Mouse (Mus musculus): ENCODE data around the gene Olfr585. TPM values are rescaled to one million over a fixed set of nuclear protein-coding genes. Genes with fewer than 3 reads are reported as not detected.

Gene Olfr585
- polyA plus RNA-seq (2015; fragmentation: Nextera tagmentation; extraction: Ambion mirVana), result not detected in 2 replicates

DNA sequence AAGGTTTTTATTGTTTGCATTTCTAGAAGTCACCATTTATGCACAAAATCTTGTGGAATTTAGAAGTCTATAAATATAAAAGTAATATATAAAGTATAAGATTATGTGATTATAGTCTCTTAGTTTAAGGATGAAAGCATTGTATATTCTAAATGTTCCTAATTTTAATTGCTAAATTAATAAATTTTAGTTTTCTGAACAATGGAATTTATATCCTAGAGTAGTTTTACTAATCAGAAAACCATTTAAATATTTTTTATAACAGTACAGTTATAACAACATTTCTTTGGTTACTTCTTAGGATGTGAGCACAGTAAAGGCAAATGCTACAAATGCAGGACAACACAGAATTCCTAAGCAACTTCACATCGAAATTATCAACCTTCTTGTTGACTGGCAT is at the start of gene Olfr585:
Gene Olfr585, plus strand, starts transcription at position 301 of the 400 bp plus-strand sequence.
- 75% methylated on average over 1 of the region's 1 CpGs for WGBS
- no peaks in the 10 kb centered on the region for H3K9me3 ChIP-seq (replicated peaks)
- ATAC-seq (replicated peaks; ENCODE audit: insufficient number of reproducible peaks, insufficient read depth, low FRiP score, low read depth), result no peak
- no peak within 1 kb of the TSS for H3K9ac ChIP-seq
- no peaks in the 10 kb centered on the region for H3K27me3 ChIP-seq
- no peak within 1 kb of the TSS for H3K4me3 ChIP-seq
- H3K4me1 ChIP-seq (replicated peaks), result no peaks in the 10 kb centered on the region
- no peak within 1 kb of the TSS for H3K27ac ChIP-seq
- H3K36me3 ChIP-seq, result no peaks in the 10 kb centered on the region
- H3K4me2 ChIP-seq, result no peak within 1 kb of the TSS

DNA sequence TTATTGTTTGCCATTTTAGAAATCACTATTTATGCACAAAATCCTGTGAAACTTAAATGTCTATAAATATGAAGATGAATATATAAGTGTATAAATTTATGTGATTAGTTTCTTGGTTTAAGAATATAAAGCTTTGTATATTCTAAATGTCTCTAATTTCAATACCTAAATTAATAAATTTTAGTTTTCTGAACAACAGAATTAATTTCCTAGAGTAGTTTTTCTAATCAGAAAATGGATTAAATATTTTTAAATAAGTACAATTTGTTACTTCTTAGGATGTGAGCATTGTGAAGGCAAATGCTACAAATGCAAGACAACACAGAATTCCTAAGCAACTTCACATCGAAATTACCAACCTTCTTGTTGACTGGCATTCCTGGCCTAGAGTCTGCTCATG is 46.5 kb upstream of the Olfr585 start, which contains the start of gene Olfr583:
Gene Olfr583, plus strand, starts transcription at position 301 of the 400 bp plus-strand sequence.
- no peaks in the 10 kb centered on the region for H3K9me3 ChIP-seq (replicated peaks)
- no peak within 1 kb of the TSS for H3K4me2 ChIP-seq
- H3K4me1 ChIP-seq (replicated peaks), result no peaks in the 10 kb centered on the region
- H3K27ac ChIP-seq, result no peak within 1 kb of the TSS
- no peak for ATAC-seq (replicated peaks; ENCODE audit: insufficient number of reproducible peaks, insufficient read depth, low FRiP score, low read depth)
- H3K4me3 ChIP-seq, result no peak within 1 kb of the TSS
- H3K36me3 ChIP-seq, result no peaks in the 10 kb centered on the region
- H3K9ac ChIP-seq, result no peak within 1 kb of the TSS
- 80% methylated on average over 1 of the region's 1 CpGs for WGBS
- H3K27me3 ChIP-seq, result no peaks in the 10 kb centered on the region

DNA sequence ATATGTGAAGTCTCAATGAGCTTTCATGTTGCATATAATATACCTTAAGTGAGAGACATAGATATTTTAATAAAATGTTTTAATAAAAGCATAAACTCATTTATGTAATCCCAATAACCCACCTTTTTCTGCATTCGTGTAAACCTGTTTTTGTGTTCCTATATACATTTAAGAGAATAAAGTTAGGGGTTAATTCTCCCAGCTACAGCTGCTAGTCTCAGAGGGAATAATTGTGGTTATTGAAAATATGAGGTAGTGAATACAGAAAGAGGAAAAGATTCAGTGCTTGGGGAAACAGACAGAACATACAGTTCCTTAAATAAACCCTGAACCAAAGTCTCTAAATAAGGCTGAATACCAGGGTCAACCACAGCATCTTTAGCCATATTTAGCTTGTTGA is 15.9 kb upstream of the Olfr585 start, which contains the start of gene Olfr584:
Gene Olfr584, plus strand, starts transcription at position 301 of the 400 bp plus-strand sequence.
- Histone ChIP-seq H3K27ac (no peak within 1 kb of the TSS), H3K9ac (no peak within 1 kb of the TSS), H3K36me3 (no peaks in the 10 kb centered on the region), H3K4me2 (no peak within 1 kb of the TSS), H3K4me3 (no peak within 1 kb of the TSS), H3K4me1 (replicated peaks) (no peaks in the 10 kb centered on the region), H3K27me3 (no peaks in the 10 kb centered on the region), H3K9me3 (replicated peaks) (no peaks in the 10 kb centered on the region)
- no peak for ATAC-seq (replicated peaks; ENCODE audit: insufficient number of reproducible peaks, insufficient read depth, low FRiP score, low read depth)
- WGBS, result 71% methylated on average over 1 of the region's 1 CpGs

DNA sequence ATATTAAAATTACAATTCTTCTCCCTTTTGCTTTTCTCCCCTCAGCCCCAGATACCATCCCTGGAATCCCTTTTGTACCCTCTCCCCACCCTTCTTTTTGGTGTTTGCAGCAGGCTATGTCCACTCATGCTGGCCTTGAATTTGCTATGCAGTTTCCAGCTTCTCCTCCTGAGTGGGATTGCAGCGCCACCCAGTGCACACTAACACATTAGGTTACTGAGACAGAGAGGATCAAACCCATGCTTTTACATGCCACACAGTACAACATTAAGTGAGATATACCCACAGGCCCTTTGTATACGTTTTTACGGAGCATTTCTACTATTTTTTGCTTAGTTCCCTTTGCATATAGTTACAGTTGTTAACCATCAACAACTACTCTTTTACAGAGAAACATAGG is 21.9 kb downstream of the Olfr585 start:
- no peaks in the 10 kb centered on the region for H3K27me3 ChIP-seq
- no peaks in the 10 kb centered on the region for H3K4me1 ChIP-seq (replicated peaks)
- H3K36me3 ChIP-seq, result no peaks in the 10 kb centered on the region
- whole genome bisulfite sequencing, result 46% methylated on average over 3 of the region's 3 CpGs
- H3K4me2 ChIP-seq, result no peak overlapping the region
- ATAC-seq (replicated peaks; ENCODE audit: insufficient number of reproducible peaks, insufficient read depth, low FRiP score, low read depth), result no peak
- no peak overlapping the region for H3K27ac ChIP-seq
- H3K9me3 ChIP-seq (replicated peaks), result no peaks in the 10 kb centered on the region
- no peak overlapping the region for H3K4me3 ChIP-seq
- H3K9ac ChIP-seq, result no peak overlapping the region

DNA sequence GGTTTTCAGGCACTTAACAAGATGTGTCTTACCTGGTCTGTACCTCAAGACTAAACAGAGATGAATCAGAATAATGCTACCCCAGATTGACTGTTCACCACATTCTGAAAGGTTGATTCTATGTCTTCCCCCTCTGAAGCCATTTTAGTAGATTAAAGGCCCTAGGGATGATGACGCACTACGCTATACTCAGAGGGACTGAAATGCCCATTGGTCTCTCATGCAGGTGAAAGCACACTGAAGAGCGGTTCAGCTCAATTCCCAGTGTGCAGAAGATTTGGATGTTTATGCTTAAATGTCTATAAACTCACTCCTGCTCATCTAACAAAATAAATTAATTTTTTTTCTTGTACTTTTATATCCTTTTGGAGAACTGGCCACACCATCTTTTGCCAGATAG is 28.0 kb downstream of the Olfr585 start, which contains the start of gene Olfr586:
Gene Olfr586, minus strand, starts transcription at position 101 of the 400 bp plus-strand sequence.
- no peaks in the 10 kb centered on the region for H3K9me3 ChIP-seq (replicated peaks)
- 90% methylated on average over 3 of the region's 3 CpGs for WGBS
- no peaks in the 10 kb centered on the region for H3K36me3 ChIP-seq

DNA sequence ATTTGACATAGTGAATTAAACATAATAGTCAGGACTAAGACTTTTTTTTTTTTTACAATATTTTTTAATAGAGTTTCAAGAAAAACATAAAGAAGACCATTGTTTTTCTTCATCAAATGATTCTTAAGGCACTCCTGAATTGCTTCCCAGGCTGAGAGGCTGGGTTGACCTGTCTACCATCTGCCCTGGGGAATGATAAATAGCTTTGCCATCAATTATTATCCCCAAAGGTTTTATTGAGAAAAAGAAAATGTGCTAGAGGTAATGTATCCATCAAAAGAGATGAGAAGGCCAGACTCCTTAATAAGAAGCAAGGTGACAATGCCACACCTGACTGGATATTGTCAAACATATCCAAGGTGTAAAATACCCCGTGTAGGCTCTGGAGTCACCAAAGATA is 43.1 kb downstream of the Olfr585 start, which contains the start of gene Olfr588-ps1:
Gene Olfr588-ps1, plus strand, starts transcription at position 301 of the 400 bp plus-strand sequence.
- Histone ChIP-seq H3K9me3 (replicated peaks) (no peaks in the 10 kb centered on the region), H3K4me1 (replicated peaks) (no peaks in the 10 kb centered on the region), H3K4me2 (no peak within 1 kb of the TSS), H3K36me3 (no peaks in the 10 kb centered on the region), H3K27me3 (no peaks in the 10 kb centered on the region), H3K4me3 (no peak within 1 kb of the TSS), H3K27ac (no peak within 1 kb of the TSS), H3K9ac (no peak within 1 kb of the TSS)
- 74% methylated on average over 1 of the region's 1 CpGs for WGBS
- no peak for ATAC-seq (replicated peaks; ENCODE audit: insufficient number of reproducible peaks, insufficient read depth, low FRiP score, low read depth)

More for the DNA sequence above, 28.0 kb downstream of the Olfr585 start, which contains the start of gene Olfr586:
- Histone ChIP-seq H3K4me2 (no peak within 1 kb of the TSS), H3K27ac (no peak within 1 kb of the TSS), H3K9ac (no peak within 1 kb of the TSS), H3K4me3 (no peak within 1 kb of the TSS), H3K4me1 (replicated peaks) (no peaks in the 10 kb centered on the region), H3K27me3 (no peaks in the 10 kb centered on the region)
- no peak for ATAC-seq (replicated peaks; ENCODE audit: insufficient number of reproducible peaks, insufficient read depth, low FRiP score, low read depth)

Other genes starting within 250 kb of the Olfr585 start
- not detected in 2 replicates for gene Olfr566, start 239.0 kb upstream of the Olfr585 start, polyA plus RNA-seq (2015; fragmentation: Nextera tagmentation; extraction: Ambion mirVana)
- not detected in 2 replicates for gene Olfr568, start 220.6 kb upstream of the Olfr585 start, polyA plus RNA-seq (2015; fragmentation: Nextera tagmentation; extraction: Ambion mirVana)
- not detected in 2 replicates for gene Olfr569, start 206.8 kb upstream of the Olfr585 start, polyA plus RNA-seq (2015; fragmentation: Nextera tagmentation; extraction: Ambion mirVana)
- not detected in 2 replicates for gene Olfr570, start 203.1 kb upstream of the Olfr585 start, polyA plus RNA-seq (2015; fragmentation: Nextera tagmentation; extraction: Ambion mirVana)
- not detected in 2 replicates for gene Olfr571, start 180.2 kb upstream of the Olfr585 start, polyA plus RNA-seq (2015; fragmentation: Nextera tagmentation; extraction: Ambion mirVana)
- not detected in 2 replicates for gene Olfr572, start 173.3 kb upstream of the Olfr585 start, polyA plus RNA-seq (2015; fragmentation: Nextera tagmentation; extraction: Ambion mirVana)
- gene Olfr573-ps1, start 155.1 kb upstream of the Olfr585 start, polyA plus RNA-seq (2015; fragmentation: Nextera tagmentation; extraction: Ambion mirVana), result not detected in 2 replicates
- gene Olfr574, start 149.3 kb upstream of the Olfr585 start, polyA plus RNA-seq (2015; fragmentation: Nextera tagmentation; extraction: Ambion mirVana), result not detected in 2 replicates
- not detected in 2 replicates for gene Olfr575, start 138.9 kb upstream of the Olfr585 start, polyA plus RNA-seq (2015; fragmentation: Nextera tagmentation; extraction: Ambion mirVana)
- not detected in 2 replicates for gene Olfr576, start 135.1 kb upstream of the Olfr585 start, polyA plus RNA-seq (2015; fragmentation: Nextera tagmentation; extraction: Ambion mirVana)
- not detected in 2 replicates for gene Olfr577, start 121.8 kb upstream of the Olfr585 start, polyA plus RNA-seq (2015; fragmentation: Nextera tagmentation; extraction: Ambion mirVana)
- gene Olfr578, start 108.4 kb upstream of the Olfr585 start, polyA plus RNA-seq (2015; fragmentation: Nextera tagmentation; extraction: Ambion mirVana), result not detected in 2 replicates
- gene Olfr582, start 59.7 kb upstream of the Olfr585 start, polyA plus RNA-seq (2015; fragmentation: Nextera tagmentation; extraction: Ambion mirVana), result not detected in 2 replicates
- gene Olfr583, start 46.4 kb upstream of the Olfr585 start, polyA plus RNA-seq (2015; fragmentation: Nextera tagmentation; extraction: Ambion mirVana), result not detected in 2 replicates
- not detected in 2 replicates for gene Olfr584, start 15.8 kb upstream of the Olfr585 start, polyA plus RNA-seq (2015; fragmentation: Nextera tagmentation; extraction: Ambion mirVana)
- gene Olfr586, start 27.9 kb downstream of the Olfr585 start, polyA plus RNA-seq (2015; fragmentation: Nextera tagmentation; extraction: Ambion mirVana), result not detected in 2 replicates
- not detected in 2 replicates for gene Olfr588-ps1, start 43.2 kb downstream of the Olfr585 start, polyA plus RNA-seq (2015; fragmentation: Nextera tagmentation; extraction: Ambion mirVana)
- gene Olfr589, start 58.6 kb downstream of the Olfr585 start, polyA plus RNA-seq (2015; fragmentation: Nextera tagmentation; extraction: Ambion mirVana), result not detected in 2 replicates
- not detected in 2 replicates for gene Olfr591, start 80.6 kb downstream of the Olfr585 start, polyA plus RNA-seq (2015; fragmentation: Nextera tagmentation; extraction: Ambion mirVana)
- gene Olfr592, start 87.1 kb downstream of the Olfr585 start, polyA plus RNA-seq (2015; fragmentation: Nextera tagmentation; extraction: Ambion mirVana), result not detected in 2 replicates
- not detected in 2 replicates for gene Olfr593, start 114.1 kb downstream of the Olfr585 start, polyA plus RNA-seq (2015; fragmentation: Nextera tagmentation; extraction: Ambion mirVana)
- gene Olfr594, start 119.3 kb downstream of the Olfr585 start, polyA plus RNA-seq (2015; fragmentation: Nextera tagmentation; extraction: Ambion mirVana), result not detected in 2 replicates
- not detected in 2 replicates for gene Usp17ld, start 154.8 kb downstream of the Olfr585 start, polyA plus RNA-seq (2015; fragmentation: Nextera tagmentation; extraction: Ambion mirVana)
- gene Olfr596, start 207.9 kb downstream of the Olfr585 start, polyA plus RNA-seq (2015; fragmentation: Nextera tagmentation; extraction: Ambion mirVana), result not detected in 2 replicates
- gene Olfr597, start 218.6 kb downstream of the Olfr585 start, polyA plus RNA-seq (2015; fragmentation: Nextera tagmentation; extraction: Ambion mirVana), result not detected in 2 replicates
- gene Olfr598, start 225.8 kb downstream of the Olfr585 start, polyA plus RNA-seq (2015; fragmentation: Nextera tagmentation; extraction: Ambion mirVana), result not detected in 2 replicates
- not detected in 2 replicates for gene Olfr599, start 238.2 kb downstream of the Olfr585 start, polyA plus RNA-seq (2015; fragmentation: Nextera tagmentation; extraction: Ambion mirVana)

Measured in heart, embryonic 15.5 days (tissue).